Mouse (Mus musculus) cortical plate, adult 2 months (tissue): ENCODE measurements at regions not wholly inside any gene's neighbourhood (a gene's known extent, or its start where the extent isn't known, plus 50 kb on each side); places are given as distances from the start of the nearest gene placed in this dataset.

ENCODE experiments used
- H3K27ac ChIP-seq: fragments of 200-500 bp; 2 replicates; pipeline ENCODE4 v1.5.1; 2012; ENCODE audit warnings: low read length, control low read depth, inconsistent platforms; ENCODE audit not compliant: insufficient read depth
- H3K4me1 ChIP-seq: fragments of 200-500 bp; 2 replicates; pipeline ENCODE4 v1.6.1; 2011; ENCODE audit warnings: low read length; ENCODE audit not compliant: control insufficient read depth, insufficient read depth
- H3K4me3 ChIP-seq: fragments of 200-500 bp; 2 replicates; pipeline ENCODE4 v1.5.1; 2011; ENCODE audit warnings: mild to moderate bottlenecking, low read length, control low read depth; ENCODE audit not compliant: insufficient read depth
- CTCF ChIP-seq: fragments of 200-500 bp; IDR thresholded peaks from 2 replicates; pipeline ENCODE4 v1.5.1; 2011; ENCODE audit warnings: mild to moderate bottlenecking, control low read depth, low read length; ENCODE audit not compliant: insufficient read depth; ENCODE audit errors: extremely low read depth
- POLR2A ChIP-seq: fragments of 200-500 bp; IDR thresholded peaks from 2 replicates; pipeline ENCODE4 v1.6.1; 2011; ENCODE audit warnings: mild to moderate bottlenecking, low read length, control low read depth; ENCODE audit not compliant: insufficient read depth; ENCODE audit errors: extremely low read depth

- H3K4me1 ChIP-seq: 0 out of 2 replicates have a peak, but pooled peaks cover 1% of the 10 kb centered on the region
- no peak overlapping the region for H3K4me3 ChIP-seq
- no peak overlapping the region for H3K27ac ChIP-seq
- 0 out of 2 replicates have a peak, but pooled peaks have one; percentile 13 for TF ChIP-seq CTCF
- TF ChIP-seq POLR2A: no peak
Measured at GRCm38 (mm10) chr14:25202312-25202711, 256.7 kb upstream of the Zmiz1 start.

GRCm38 (mm10) chr14:25204091-25204490 lies 254.9 kb upstream of the Zmiz1 start:
- no peak overlapping the region for H3K27ac ChIP-seq
- H3K4me1 ChIP-seq: 0 out of 2 replicates have a peak, but pooled peaks cover 1% of the 10 kb centered on the region
- H3K4me3 ChIP-seq: no peak overlapping the region
- TF ChIP-seq POLR2A: no peak

GRCm38 (mm10) chr14:25206855-25207254 lies 252.1 kb upstream of the Zmiz1 start:
- TF ChIP-seq CTCF (no peak), POLR2A (no peak)
- H3K4me3 ChIP-seq: no peak overlapping the region
- no peak overlapping the region for H3K27ac ChIP-seq
- H3K4me1 ChIP-seq: no peaks in the 10 kb centered on the region; the same call in 1 of the 2 replicates

GRCm38 (mm10) chr14:25207422-25207821 lies 251.6 kb upstream of the Zmiz1 start:
- no peak for TF ChIP-seq CTCF
- TF ChIP-seq POLR2A: no peak
- H3K4me1 ChIP-seq: no peaks in the 10 kb centered on the region; the same call in 1 of the 2 replicates
- no peak overlapping the region for H3K27ac ChIP-seq
- H3K4me3 ChIP-seq: no peak overlapping the region

GRCm38 (mm10) chr14:25208221-25209056 lies 250.5 kb upstream of the Zmiz1 start:
- TF ChIP-seq CTCF: no peak
- TF ChIP-seq POLR2A: no peak
- no peaks in the 10 kb centered on the region; the same call in 1 of the 2 replicates for H3K4me1 ChIP-seq
- no peak overlapping the region for H3K4me3 ChIP-seq
- no peak overlapping the region for H3K27ac ChIP-seq

- Histone ChIP-seq H3K4me1 (no peaks in the 10 kb centered on the region; the same call in 1 of the 2 replicates), H3K27ac (no peak overlapping the region), H3K4me3 (no peak overlapping the region)
- TF ChIP-seq CTCF: no peak
- no peak for TF ChIP-seq POLR2A
Measured at GRCm38 (mm10) chr14:25213056-25213455, 245.9 kb upstream of the Zmiz1 start.

GRCm38 (mm10) chr14:25223091-25223490 lies 235.9 kb upstream of the Zmiz1 start:
- Histone ChIP-seq H3K4me1 (peaks cover 13% of the 10 kb centered on the region), H3K27ac (no peak overlapping the region), H3K4me3 (no peak overlapping the region)
- TF ChIP-seq POLR2A (no peak), CTCF (no peak)

- no peak overlapping the region for H3K27ac ChIP-seq
- TF ChIP-seq CTCF (no peak), POLR2A (no peak)
- peaks cover 13% of the 10 kb centered on the region for H3K4me1 ChIP-seq
- H3K4me3 ChIP-seq: no peak overlapping the region
Measured at GRCm38 (mm10) chr14:25225214-25225613, 233.8 kb upstream of the Zmiz1 start.

- peak overlapping the region; percentile 83 for H3K27ac ChIP-seq
- peaks cover 13% of the 10 kb centered on the region for H3K4me1 ChIP-seq
- TF ChIP-seq CTCF (no peak), POLR2A (no peak)
- H3K4me3 ChIP-seq: no peak overlapping the region
Measured at GRCm38 (mm10) chr14:25226155-25226839, 232.7 kb upstream of the Zmiz1 start.

GRCm38 (mm10) chr14:25226840-25227506 lies 232.0 kb upstream of the Zmiz1 start:
- no peak overlapping the region for H3K4me3 ChIP-seq
- peaks cover 13% of the 10 kb centered on the region for H3K4me1 ChIP-seq
- TF ChIP-seq CTCF (no peak), POLR2A (no peak)
- no peak overlapping the region for H3K27ac ChIP-seq
